Mouse (Mus musculus) left cerebral cortex, postnatal 10 days (tissue): ENCODE measurements around the gene Katnbl1. TPM values are rescaled to one million over a fixed set of nuclear protein-coding genes. Genes with fewer than 3 reads are reported as not detected.
"Not testable (repeated sequence)": the region's sequence is repeated elsewhere in the genome, so short reads cannot be mapped to it uniquely, and the experiment has no call there.

Experiments
- DNase-seq, 2 experiments: peaks; one replicate each; pipeline ENCODE4 v3.0.0; 2021 to 2022; ENCODE audit warnings: low spot score in 2 of 2, mixed read lengths in 1 of 2; ENCODE audit errors: extremely low spot score in 1 of 2
- intact Hi-C: fragments of 180-260 bp; cut with DNase I; formaldehyde crosslinking; loops from one replicate; pipeline ENCODE4 v1.15.1; 2025
- total RNA-seq, 2 experiments: library from RNA; stranded (reverse); gene quantifications; 2 replicates each; pipeline ENCODE4 v1.2.3; 2021

The Katnbl1 gene
- total RNA-seq, 2 experiments from 2014 or later: 15.4 to 17.3 TPM

DNA sequence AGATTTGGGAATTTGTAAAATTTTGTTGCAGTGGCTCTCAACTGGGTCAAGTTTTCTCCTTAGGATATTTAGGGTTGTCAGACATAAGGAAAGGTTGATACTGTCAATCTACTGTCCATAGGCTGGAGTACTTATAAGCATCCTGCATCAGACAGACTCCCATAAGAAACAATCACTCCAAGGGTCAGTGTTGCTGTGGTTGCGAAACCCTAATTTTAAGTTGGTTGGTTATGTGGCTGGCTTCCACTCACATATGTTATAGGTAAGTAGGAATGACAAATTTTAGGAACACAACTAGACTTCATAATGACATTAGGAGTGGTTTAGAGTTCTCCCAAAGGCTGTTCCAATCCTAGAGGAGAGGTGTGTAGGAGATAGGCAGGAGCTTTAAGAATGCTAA lies 2.2 kb downstream of the Katnbl1 start:
- intact Hi-C loops: no loop called here

GRCm38 (mm10) chr2:112390843-112391242 lies 11.8 kb downstream of the Katnbl1 start:
- intact Hi-C loops: no loop called here
- DNase-seq: no peak

More for the DNA sequence above, 2.2 kb downstream of the Katnbl1 start:
- DNase-seq: no peak

DNA sequence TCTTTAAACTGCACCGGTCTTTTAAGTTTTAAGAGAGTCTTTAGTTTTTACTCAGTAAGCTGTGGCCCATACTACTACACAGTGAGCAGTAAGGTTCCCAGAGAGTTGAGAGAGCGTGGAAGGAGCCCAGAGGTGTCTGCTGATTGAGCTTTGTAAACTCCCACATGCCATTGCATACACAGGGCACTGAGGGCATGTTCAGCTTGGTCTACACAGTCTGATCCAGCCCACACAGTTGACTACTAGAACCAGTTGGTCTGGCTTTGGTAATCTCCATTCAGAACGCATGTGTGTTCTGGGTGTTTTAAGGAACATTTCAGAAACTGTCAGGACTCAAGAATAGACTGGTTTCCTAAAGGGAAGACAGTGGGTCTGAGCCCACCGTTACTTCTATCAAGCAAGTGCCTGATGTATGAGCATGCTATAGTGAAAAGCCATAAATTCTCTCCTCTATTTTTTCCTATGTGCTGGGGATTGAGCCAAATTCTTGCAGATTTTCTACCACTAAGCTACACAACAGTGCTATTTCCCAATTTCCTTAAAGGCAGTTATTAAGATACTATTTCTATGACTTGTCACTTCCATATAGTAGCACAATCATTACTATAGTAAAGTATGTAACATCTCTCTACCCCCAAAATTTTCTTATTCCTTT lies 12.5 kb downstream of the Katnbl1 start:
- intact Hi-C loops: no loop called here
- no peak for DNase-seq

- intact Hi-C loops: no loop called here
- no peak for DNase-seq
These were observed 13.7 kb downstream of the Katnbl1 start for GRCm38 (mm10) chr2:112392689-112393088.

DNA sequence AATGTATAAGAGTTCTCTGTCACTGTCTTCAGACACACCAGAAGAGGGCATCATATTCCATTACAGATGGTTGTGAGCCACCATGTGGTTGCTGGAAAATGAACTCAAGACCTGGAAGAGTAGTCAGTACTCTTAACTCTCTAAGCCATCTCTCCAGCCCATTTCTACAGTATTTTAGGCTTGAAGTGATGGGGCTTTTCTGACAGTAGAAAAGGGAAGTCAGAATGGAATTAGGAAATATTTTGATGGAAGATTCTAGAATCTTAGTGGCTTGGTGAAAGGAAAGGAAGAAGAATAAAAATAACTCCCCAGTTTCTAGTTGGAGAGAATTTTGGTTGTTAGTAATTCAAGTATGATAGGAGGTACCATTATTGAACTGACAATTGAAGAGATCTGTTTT lies 14.9 kb downstream of the Katnbl1 start:
- DNase-seq: no peak
- intact Hi-C loops: no loop called here

GRCm38 (mm10) chr2:112396649-112397048 lies 17.6 kb downstream of the Katnbl1 start:
- intact Hi-C loops: no loop called here
- DNase-seq: no peak

DNA sequence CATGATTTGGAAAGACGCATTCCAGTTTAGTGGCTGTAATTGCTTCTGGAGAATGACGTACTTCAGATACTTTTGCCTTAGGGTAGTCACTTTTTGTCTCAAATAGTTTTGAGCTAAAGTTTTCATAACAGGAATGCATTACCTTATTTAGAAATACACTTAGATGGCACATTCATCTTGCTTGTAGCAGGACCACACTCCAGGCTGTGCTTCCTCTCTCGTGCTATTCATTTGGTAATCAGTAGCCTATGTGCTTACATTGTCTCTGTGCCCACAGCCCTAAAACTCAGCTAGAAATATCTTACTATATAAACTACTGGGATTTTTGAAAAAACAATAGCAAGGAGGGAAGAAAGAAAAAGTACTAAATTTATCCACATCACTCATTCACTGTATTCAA lies 28.0 kb downstream of the Katnbl1 start:
- intact Hi-C loops: no loop called here
- no peak for DNase-seq

GRCm38 (mm10) chr2:112425308-112425707 lies 46.3 kb downstream of the Katnbl1 start:
- intact Hi-C loops: no loop called here
- no peak for DNase-seq

- DNase-seq, intact Hi-C loops: not testable (repeated sequence)
These were observed 49.5 kb downstream of the Katnbl1 start for GRCm38 (mm10) chr2:112428534-112428933.

- intact Hi-C loops: no loop called here
- no peak for DNase-seq
These were observed 50.7 kb downstream of the Katnbl1 start for GRCm38 (mm10) chr2:112429665-112430064.

DNA sequence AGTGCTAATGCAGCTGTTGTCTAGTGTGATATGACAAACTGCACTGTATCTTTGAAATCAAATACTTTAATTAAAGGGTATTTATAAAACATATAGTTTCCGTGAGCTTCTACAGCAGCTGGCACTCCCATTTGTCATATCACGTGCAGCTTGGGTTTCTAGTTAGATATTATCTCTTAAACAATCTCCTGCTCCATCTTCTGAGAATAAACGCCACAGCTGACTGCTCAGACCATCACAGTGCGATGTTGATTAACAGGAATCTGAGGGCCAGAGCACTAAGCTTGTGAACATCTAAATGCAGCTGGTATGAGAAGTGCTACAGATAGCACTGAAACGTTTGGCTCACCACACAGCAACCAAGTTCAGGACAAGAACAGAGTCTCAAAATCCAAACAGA lies 51.4 kb downstream of the Katnbl1 start:
- no peak for DNase-seq
- intact Hi-C loops: no loop called here

GRCm38 (mm10) chr2:112432523-112432922 lies 53.5 kb downstream of the Katnbl1 start:
- intact Hi-C loops: no loop called here
- no peak for DNase-seq

- intact Hi-C loops: no loop called here
- DNase-seq: no peak
These were observed 54.3 kb downstream of the Katnbl1 start for GRCm38 (mm10) chr2:112433359-112433758.

DNA sequence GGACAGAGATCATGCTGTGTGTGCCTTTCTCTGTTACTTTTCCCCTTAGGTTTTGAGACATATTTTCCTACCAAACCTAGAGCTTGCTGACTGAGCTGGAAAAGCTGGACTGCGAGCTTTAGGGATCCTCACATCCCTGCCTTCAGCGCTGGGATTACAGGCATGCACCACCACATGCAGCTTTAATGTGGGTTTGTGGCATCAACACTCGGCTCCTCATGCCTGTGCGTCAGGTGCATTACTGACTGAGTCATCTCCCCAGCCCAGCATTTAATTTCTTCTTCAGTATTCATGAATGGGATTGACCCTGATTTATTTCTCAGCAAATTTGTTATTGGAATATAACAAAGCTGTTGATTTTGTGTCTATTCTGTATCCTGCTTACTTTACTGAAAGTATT lies 57.3 kb downstream of the Katnbl1 start:
- intact Hi-C loops: no loop called here

DNA sequence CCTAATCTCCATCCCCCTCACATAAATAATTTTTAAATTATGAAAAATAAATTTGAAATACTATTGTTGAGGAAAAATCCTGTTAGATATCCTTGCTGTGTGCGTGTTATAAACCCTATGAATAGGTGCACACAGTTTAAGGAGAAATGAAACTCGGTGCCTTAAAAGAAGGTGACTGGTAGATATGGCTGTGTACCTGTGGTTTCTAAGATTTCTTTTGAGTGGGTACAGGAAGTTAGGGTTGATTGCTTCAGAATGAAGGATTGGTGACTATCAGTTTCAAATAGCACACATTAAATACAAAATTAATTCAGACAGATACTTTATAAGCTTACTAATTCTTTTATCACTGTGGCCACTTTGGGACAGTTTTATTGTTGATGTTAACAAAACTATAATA lies 58.6 kb downstream of the Katnbl1 start:
- DNase-seq: no peak
- intact Hi-C loops: no loop called here

More for the DNA sequence above, 57.3 kb downstream of the Katnbl1 start:
- no peak for DNase-seq

GRCm38 (mm10) chr2:112443491-112443890 lies 64.5 kb downstream of the Katnbl1 start:
- intact Hi-C loops: no loop called here
- DNase-seq: no peak

DNA sequence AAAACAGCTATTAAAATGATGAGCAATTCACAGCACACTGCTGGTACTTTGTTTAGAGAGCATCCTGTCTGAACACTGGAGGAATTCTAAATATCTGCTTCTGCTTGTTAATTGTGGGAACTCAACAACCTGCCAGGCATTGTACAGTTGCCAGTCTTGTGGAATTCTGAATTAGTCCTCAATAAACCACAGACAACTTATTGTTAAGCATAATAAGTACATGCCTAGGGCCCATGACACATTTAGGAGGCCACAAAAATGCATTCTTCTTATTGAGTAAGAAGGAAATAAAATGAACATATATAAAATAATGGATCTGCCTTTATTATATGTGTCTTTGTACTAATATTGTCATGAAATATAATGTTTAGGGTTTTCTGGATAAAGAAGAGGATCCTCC lies 66.5 kb downstream of the Katnbl1 start:
- no peak for DNase-seq
- intact Hi-C loops: no loop called here

DNA sequence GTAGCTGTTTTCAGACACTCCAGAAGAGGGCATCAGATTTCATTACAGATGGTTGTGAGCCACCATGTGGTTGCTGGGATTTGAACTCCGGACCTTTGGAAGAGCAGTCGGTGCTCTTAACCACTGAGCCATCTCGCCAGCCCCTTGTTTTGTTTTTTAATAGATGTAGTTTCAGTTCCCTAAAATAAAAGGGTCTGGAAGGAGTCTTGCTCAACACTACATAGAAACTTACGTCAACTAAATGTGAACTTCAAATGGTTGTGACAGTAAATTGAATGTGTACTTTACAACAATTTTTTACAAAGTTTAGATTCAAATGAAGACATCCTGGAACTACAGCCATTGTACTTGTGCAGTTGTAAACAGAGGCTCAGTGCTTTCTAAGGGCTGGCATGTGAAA lies 69.0 kb downstream of the Katnbl1 start:
- intact Hi-C loops, DNase-seq: not testable (repeated sequence)

GRCm38 (mm10) chr2:112448510-112449059 lies 69.6 kb downstream of the Katnbl1 start:
- DNase-seq: no peak
- intact Hi-C loops: no loop called here

GRCm38 (mm10) chr2:112449597-112450296 lies 70.7 kb downstream of the Katnbl1 start:
- DNase-seq: no peak
- intact Hi-C loops: loop anchor here (5.0 kb wide), 1 partner anchor 72 kb away; the partner anchor contains the start of gene Katnbl1
